Mouse (Mus musculus): ENCODE results near the gene Dnaja3.
"Not testable (repeated sequence)": the region's sequence is repeated elsewhere in the genome, so short reads cannot be mapped to it uniquely, and the experiment has no call there.

Gene Dnaja3

GRCm38 (mm10) chr16:4674091-4674490 lies 34.3 kb downstream of the Dnaja3 start:
- peak in 1 of 2 experiments; percentile 23 for DNase-seq

- no peak for DNase-seq
Observed at GRCm38 (mm10) chr16:4676836-4677235, 37.0 kb downstream of the Dnaja3 start.

- peak in 1 of 2 experiments; percentile 23 for DNase-seq
Observed at GRCm38 (mm10) chr16:4678080-4678479, 38.3 kb downstream of the Dnaja3 start.

- peak; percentile 94 to 98 for DNase-seq
Observed at GRCm38 (mm10) chr16:4679121-4680018, 39.6 kb downstream of the Dnaja3 start, which contains the start of gene Coro7. TSS of gene Coro7 (minus strand) at chr16:4679777.

- DNase-seq: peak in 1 of 2 experiments; percentile 10
Observed at GRCm38 (mm10) chr16:4680922-4681455, 41.2 kb downstream of the Dnaja3 start.

GRCm38 (mm10) chr16:4682628-4683179 lies 42.9 kb downstream of the Dnaja3 start:
- no peak for DNase-seq

- DNase-seq: no peak
Observed at GRCm38 (mm10) chr16:4683193-4683580, 43.4 kb downstream of the Dnaja3 start.

- peak; percentile 97 for DNase-seq
Observed at GRCm38 (mm10) chr16:4683581-4684456, 44.0 kb downstream of the Dnaja3 start.

- DNase-seq: no peak
Observed at GRCm38 (mm10) chr16:4684457-4684791, 44.6 kb downstream of the Dnaja3 start.

GRCm38 (mm10) chr16:4689371-4689770 lies 49.6 kb downstream of the Dnaja3 start:
- not testable (repeated sequence) for DNase-seq

GRCm38 (mm10) chr16:4701211-4701610 lies 61.4 kb downstream of the Dnaja3 start:
- DNase-seq: peak; percentile 36 to 59

GRCm38 (mm10) chr16:4702646-4703045 lies 62.9 kb downstream of the Dnaja3 start:
- no peak for DNase-seq

- no peak for DNase-seq
Observed at GRCm38 (mm10) chr16:4705541-4705940, 65.8 kb downstream of the Dnaja3 start.

GRCm38 (mm10) chr16:4711173-4711572 lies 71.4 kb downstream of the Dnaja3 start:
- no peak for DNase-seq

- DNase-seq: no peak
Observed at GRCm38 (mm10) chr16:4713861-4714710, 74.3 kb downstream of the Dnaja3 start.

GRCm38 (mm10) chr16:4717866-4718265 lies 78.1 kb downstream of the Dnaja3 start:
- no peak for DNase-seq

- DNase-seq: peak; percentile 71 to 85
Observed at GRCm38 (mm10) chr16:4718753-4719518, 79.1 kb downstream of the Dnaja3 start, which contains the start of gene Nmral1. TSS of gene Nmral1 (minus strand) at chr16:4719356.

- no peak for DNase-seq
Observed at GRCm38 (mm10) chr16:4722128-4722914, 82.5 kb downstream of the Dnaja3 start.

- no peak for DNase-seq
Observed at GRCm38 (mm10) chr16:4722915-4723209, 83.1 kb downstream of the Dnaja3 start.

GRCm38 (mm10) chr16:4725266-4725665 lies 85.5 kb downstream of the Dnaja3 start:
- DNase-seq: peak in 1 of 2 experiments; percentile 50
